Mouse (Mus musculus) G1E (cell line): ENCODE data around the gene Rnf146. TPM values are rescaled to one million over a fixed set of nuclear protein-coding genes. Genes with fewer than 3 reads are reported as not detected.
"Not testable (repeated sequence)": the region's sequence is repeated elsewhere in the genome, so short reads cannot be mapped to it uniquely, and the experiment has no call there.

Experiments
- ATAC-seq: 2 replicates; pipeline ENCODE4 v1.8.0; 2016; ENCODE audit warnings: mild to moderate bottlenecking; ENCODE audit not compliant: insufficient number of reproducible peaks, poor library complexity, low FRiP score, severe bottlenecking; ENCODE audit errors: extremely low read depth
- DNase-seq: peaks from one replicate; pipeline ENCODE4 v3.0.0; 2012; ENCODE audit warnings: low spot score
- H3K27me3 ChIP-seq: 2 replicates; pipeline ENCODE4 v1.6.1; 2012; ENCODE audit warnings: mild to moderate bottlenecking, low read length, inconsistent platforms; ENCODE audit not compliant: insufficient read depth
- H3K36me3 ChIP-seq: replicated peaks from 2 replicates; pipeline ENCODE3; 2012; ENCODE audit warnings: mild to moderate bottlenecking, inconsistent platforms
- H3K4me1 ChIP-seq: 2 replicates; pipeline ENCODE4 v1.6.1; 2012; ENCODE audit warnings: low read depth, low read length, inconsistent platforms, mixed read lengths; ENCODE audit not compliant: insufficient read depth
- H3K4me3 ChIP-seq: 2 replicates; pipeline ENCODE4 v1.5.1; 2012; ENCODE audit warnings: low read depth, mild to moderate bottlenecking, inconsistent platforms, low read length, moderate library complexity, mixed read lengths
- H3K9me3 ChIP-seq: replicated peaks from 2 replicates; pipeline ENCODE4 v1.6.1; 2012; ENCODE audit warnings: inconsistent platforms
- CTCF ChIP-seq: IDR thresholded peaks from 2 replicates; pipeline ENCODE4 v1.5.1; 2012; ENCODE audit warnings: low read depth, low read length, inconsistent platforms, mixed read lengths
- GATA1 ChIP-seq: IDR thresholded peaks from 2 replicates; pipeline ENCODE4 v1.6.1; 2012; ENCODE audit warnings: borderline replicate concordance, low read length, inconsistent platforms, mixed read lengths
- GATA2 ChIP-seq: IDR thresholded peaks from 2 replicates; pipeline ENCODE4 v1.6.1; 2012; ENCODE audit warnings: low read depth, low read length, inconsistent platforms, borderline replicate concordance
- POLR2AphosphoS5 ChIP-seq: IDR thresholded peaks from 2 replicates; pipeline ENCODE4 v1.6.1; 2012; ENCODE audit warnings: low read depth, low read length, inconsistent platforms; ENCODE audit not compliant: insufficient replicate concordance
- TAL1 ChIP-seq: conservative IDR thresholded peaks from 2 replicates; pipeline ENCODE4 v1.6.1; 2012; ENCODE audit warnings: low read depth, low read length, inconsistent platforms, mixed read lengths
- polyA plus RNA-seq: library from polyadenylated mRNA; stranded (reverse); fragments of >175 nt; gene quantifications from 2 replicates; pipeline ENCODE4 v1.2.3, GENCODE M21; 2012
- total RNA-seq, 2 experiments: library from RNA; stranded (forward) in 1 of 2; stranded (reverse) in 1 of 2; fragments of 200-1000 nt in 1 of 2; fragments of >200 nt in 1 of 2; fragmentation: Nextera tagmentation in 1 of 2; gene quantifications; 2 replicates each; pipeline ENCODE4 v1.2.3; 2014 to 2017

Gene Rnf146
- total RNA-seq (2014; fragmentation: Nextera tagmentation) (52.1 and 61.7 TPM in 2 replicates), total RNA-seq (2017) (55.2 and 63.8 TPM in 2 replicates), polyA plus RNA-seq (6.8 and 7.0 TPM in 2 replicates)

DNA sequence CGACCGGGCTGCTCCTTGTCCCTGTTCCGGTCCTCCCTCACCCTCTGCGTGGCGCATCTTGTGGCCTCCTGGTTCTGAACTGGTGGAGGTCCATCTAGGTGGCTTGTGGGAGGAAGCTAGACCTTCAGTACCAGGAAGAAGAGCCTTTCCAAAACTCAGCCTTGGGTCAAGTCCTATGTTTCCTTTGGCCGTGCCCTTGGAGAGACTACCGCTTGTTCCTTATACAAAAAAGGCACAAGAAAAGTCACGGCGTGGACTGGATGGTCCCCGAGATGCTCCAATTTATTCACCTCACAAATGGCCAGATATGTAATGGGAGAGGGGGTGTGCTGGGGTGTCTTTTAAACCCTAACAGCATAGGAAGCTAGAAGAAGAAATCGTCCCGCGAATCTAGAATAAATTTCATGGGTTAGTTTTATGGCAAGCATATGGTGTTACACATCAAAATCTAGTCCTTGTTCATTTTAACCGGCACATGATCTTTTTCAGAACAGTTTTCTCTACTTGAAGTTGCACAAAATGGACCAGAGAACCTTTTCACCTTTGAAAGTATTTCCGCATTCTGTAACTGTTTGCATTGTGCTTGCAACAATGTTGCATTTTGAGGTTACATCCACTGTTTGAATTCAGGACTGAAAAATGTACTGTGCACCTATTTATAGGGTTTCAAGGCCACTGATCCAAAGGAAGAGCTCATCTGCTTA lies at the start of gene Rnf146:
TSS of gene Rnf146 (minus strand) at position 246 of the 704 bp plus-strand sequence.
- Histone ChIP-seq H3K36me3 (peaks cover 5% of the 10 kb centered on the region), H3K4me1 (peaks cover 19% of the 10 kb centered on the region), H3K9me3 (no peaks in the 10 kb centered on the region), H3K4me3 (peak within 1 kb of the TSS; percentile 89), H3K27me3 (no peaks in the 10 kb centered on the region)
- ATAC-seq = peak; percentile 47
- no peak for DNase-seq
- no peak for TF ChIP-seq CTCF
- no peak for TF ChIP-seq GATA1
- no peak for TF ChIP-seq GATA2
- TF ChIP-seq POLR2AphosphoS5 = no peak
- no peak for TF ChIP-seq TAL1

DNA sequence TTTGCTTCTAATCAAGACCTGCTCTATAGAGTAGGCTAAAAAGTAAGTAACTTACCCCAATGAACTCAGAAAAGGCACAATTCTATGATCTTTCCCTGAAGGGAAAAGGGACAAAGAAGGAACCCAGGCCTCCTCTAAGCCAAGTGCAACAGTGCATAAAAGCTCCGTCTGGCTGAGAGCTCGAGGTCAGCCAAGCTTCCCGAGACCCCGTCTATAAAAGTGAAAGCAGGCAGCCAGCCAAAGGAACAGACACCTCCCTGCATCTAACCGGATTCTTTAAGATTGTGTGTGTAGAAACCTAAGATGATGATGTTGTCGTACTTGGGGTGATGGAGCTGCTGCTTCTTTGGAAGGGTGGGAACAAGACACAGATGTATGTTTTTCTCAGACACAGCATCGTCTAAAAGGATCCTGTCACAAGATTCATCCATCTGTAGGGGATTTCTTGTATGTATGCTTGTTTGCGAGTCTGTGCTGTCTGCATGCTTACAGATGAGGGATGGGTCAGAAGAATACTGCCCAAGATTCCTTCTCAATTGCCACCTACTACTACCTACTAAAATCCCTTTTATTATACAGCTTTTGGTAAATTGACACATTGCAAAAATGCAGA lies 40.5 kb upstream of the Rnf146 start:
- Histone ChIP-seq H3K4me1 (no peaks in the 10 kb centered on the region), H3K36me3 (no peaks in the 10 kb centered on the region), H3K9me3 (no peaks in the 10 kb centered on the region), H3K4me3 (no peak overlapping the region), H3K27me3 (peaks cover 9% of the 10 kb centered on the region)
- no peak for TF ChIP-seq GATA2
- no peak for TF ChIP-seq TAL1
- no peak for TF ChIP-seq CTCF
- TF ChIP-seq GATA1 = no peak
- DNase-seq (no peak), ATAC-seq (no peak)

DNA sequence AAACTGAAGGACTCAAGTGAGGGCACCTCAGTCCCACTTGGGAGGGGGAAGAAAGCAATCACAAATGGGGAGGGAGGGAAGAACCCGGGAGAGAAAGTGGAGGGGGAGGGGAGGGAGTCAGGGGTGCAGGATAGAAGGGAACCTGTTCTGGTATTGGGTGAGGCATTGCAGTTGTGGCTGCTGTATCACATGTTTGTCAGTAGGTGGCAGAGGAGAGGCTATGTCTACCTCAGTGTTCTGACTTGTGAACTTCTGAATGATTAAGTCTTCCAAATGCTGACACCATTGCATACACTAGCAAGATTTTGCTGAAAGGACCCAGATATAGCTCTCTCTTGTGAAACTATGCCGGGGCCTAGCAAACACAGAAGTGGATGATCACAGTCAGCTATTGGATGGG lies 32.6 kb upstream of the Rnf146 start:
- H3K4me1 ChIP-seq, H3K4me3 ChIP-seq, H3K9me3 ChIP-seq, H3K36me3 ChIP-seq, DNase-seq: not testable (repeated sequence)
- peak; percentile 25; the same call in 1 of the 2 replicates for TF ChIP-seq CTCF
- ATAC-seq = peak; percentile 63; the same call in 1 of the 2 replicates
- H3K27me3 ChIP-seq = peaks cover 13% of the 10 kb centered on the region; the same call in 1 of the 2 replicates

DNA sequence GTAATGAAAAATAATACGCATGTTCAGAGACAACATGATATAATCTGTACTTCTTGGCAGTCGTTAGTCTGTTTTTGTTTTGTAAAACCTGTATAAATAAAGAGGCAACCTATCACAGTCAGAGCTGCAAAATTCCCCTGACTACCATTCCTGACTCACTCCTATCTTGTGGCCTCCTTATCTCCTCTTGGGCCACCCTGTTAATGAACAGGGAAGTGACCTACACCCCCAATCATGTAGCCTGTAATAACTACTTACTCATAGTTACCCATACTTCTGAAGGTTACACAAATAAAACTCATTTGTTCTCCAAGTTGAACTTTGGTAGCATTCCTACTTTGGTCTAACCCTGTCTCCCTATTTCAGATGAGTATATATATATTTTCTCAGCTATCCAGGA lies 19.3 kb upstream of the Rnf146 start:
- TF ChIP-seq GATA2 (no peak), CTCF (no peak)
- Histone ChIP-seq H3K4me3 (no peak overlapping the region), H3K4me1 (no peaks in the 10 kb centered on the region), H3K9me3 (no peaks in the 10 kb centered on the region), H3K27me3 (peaks cover 10% of the 10 kb centered on the region), H3K36me3 (no peaks in the 10 kb centered on the region)
- no peak for DNase-seq
- ATAC-seq = no peak

DNA sequence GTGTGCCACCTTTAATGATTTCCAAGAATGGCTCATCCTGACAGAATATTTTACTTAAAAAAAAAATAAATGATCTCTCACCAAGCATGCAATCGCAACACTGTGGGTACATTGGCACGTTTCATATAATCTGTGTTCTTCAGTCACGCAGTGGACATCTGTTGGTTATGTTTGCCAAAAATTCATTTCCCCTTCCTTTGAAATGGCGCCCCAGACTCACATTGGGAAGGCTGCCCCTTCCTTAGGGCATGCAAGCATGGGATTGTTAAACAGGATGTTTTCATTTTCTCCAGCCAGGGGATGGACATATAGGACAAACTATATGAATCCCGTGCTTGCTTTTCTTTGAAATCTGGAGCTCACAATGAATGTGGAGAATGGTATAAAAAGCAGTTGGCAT lies 11.8 kb upstream of the Rnf146 start:
- ATAC-seq = no peak
- TF ChIP-seq TAL1 (no peak), GATA2 (no peak), POLR2AphosphoS5 (no peak), GATA1 (no peak), CTCF (no peak)

DNA sequence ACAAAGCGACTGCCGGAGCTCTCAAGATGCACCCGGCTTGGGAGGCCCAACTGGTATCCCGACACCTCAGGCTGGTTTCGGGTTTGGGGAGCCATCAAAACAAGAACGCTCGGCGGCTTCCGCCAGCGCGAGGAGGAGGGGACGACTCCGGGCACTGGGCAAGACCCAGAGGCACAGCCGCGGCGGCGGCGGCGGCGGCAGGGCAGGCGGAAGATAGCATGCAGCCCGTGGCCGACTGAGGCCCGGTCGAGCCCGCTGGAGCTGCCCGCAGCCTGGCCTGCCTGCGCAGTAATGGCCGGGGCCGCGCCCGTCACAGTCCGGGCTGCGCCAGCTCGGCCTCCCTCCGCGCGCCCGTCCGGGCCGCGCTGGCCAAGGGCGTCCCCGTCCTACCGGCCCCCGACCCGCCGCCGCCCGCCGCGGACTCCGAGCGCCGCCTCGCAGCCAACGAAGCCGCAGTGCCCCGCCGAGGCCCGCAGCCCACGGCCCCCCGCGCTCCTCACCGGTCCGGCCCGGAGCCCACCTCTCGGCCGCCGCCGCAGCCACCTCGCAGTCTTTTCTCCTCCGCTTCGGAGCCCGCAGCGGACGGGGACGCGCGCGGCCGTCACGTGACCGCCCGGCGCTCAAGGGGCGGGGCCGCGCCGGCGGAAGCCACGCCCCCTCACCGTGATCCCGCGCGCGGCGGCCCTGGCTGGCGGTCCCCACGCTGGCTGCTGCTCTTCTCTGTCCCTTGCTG lies 612 bp downstream of the Rnf146 start:
- H3K9me3 ChIP-seq = no peaks in the 10 kb centered on the region

More for the DNA sequence above, 11.8 kb upstream of the Rnf146 start:
- H3K36me3 ChIP-seq = no peaks in the 10 kb centered on the region
- H3K4me1 ChIP-seq = 0 out of 2 replicates have a peak, but pooled peaks cover 2% of the 10 kb centered on the region
- no peaks in the 10 kb centered on the region for H3K9me3 ChIP-seq
- H3K4me3 ChIP-seq = no peak overlapping the region
- DNase-seq = no peak
- H3K27me3 ChIP-seq = peaks cover 15% of the 10 kb centered on the region; the same call in 1 of the 2 replicates

More for the DNA sequence above, 612 bp downstream of the Rnf146 start:
- peak; percentile 85 for DNase-seq
- Histone ChIP-seq H3K4me1 (peaks cover 24% of the 10 kb centered on the region), H3K27me3 (no peaks in the 10 kb centered on the region), H3K36me3 (peaks cover 11% of the 10 kb centered on the region), H3K4me3 (peak overlapping the region; percentile 89)
- peak; percentile 59; the same call in 1 of the 2 replicates for ATAC-seq
- TF ChIP-seq POLR2AphosphoS5 = no peak
- TF ChIP-seq GATA1 = no peak
- TF ChIP-seq GATA2 = no peak
- no peak for TF ChIP-seq TAL1
- no peak for TF ChIP-seq CTCF
